ENCODE assay signal across 8 mouse cellular contexts in genomic region chr1:160717742-160718141, GRCm38 (mm10).
DNase-seq lines count a peak whose midpoint lies in the region; ATAC-seq and TF ChIP-seq lines count a peak whose summit lies in the region.

No protein-coding gene starts in this region.

- no peak overlapping the region for H3K4me2 ChIP-seq in lung, embryonic 14.5 days

- intact Hi-C loops in heart, postnatal 25 days (cut with DNase I): loop anchor here (2.0 to 5.0 kb wide), 4 partner anchors 70 to 487 kb away; no protein-coding TSS in a partner anchor

- H3K27ac ChIP-seq in lung, embryonic 14.5 days (ENCODE audit: low read depth): no peak overlapping the region

- no peaks in the 10 kb centered on the region for H3K36me3 ChIP-seq in lung, embryonic 14.5 days (ENCODE audit: insufficient read depth)

- TF ChIP-seq CTCF in lung, embryonic 14.5 days (IDR thresholded peaks at IDR 0.05; ENCODE audit: low read depth): peak; percentile 60

- no peaks in the 10 kb centered on the region for H3K9me3 ChIP-seq in lung, embryonic 14.5 days (ENCODE audit: low read depth, low read length)

- H3K27me3 ChIP-seq in lung, embryonic 14.5 days (ENCODE audit: insufficient read depth, low read length): no peaks in the 10 kb centered on the region

- no peak overlapping the region for H3K4me3 ChIP-seq in lung, embryonic 14.5 days (ENCODE audit: low read depth, low read length)

- no peak overlapping the region for H3K9ac ChIP-seq in lung, embryonic 14.5 days

- 13% methylated on average over 3 of the region's 3 CpGs for WGBS in lung, embryonic 14.5 days

- peak; percentile 47; the same call in 1 of the 2 replicates for ATAC-seq in frontal cortex, adult (ENCODE audit: low TSS enrichment)
- no peak for ATAC-seq in lung, embryonic 14.5 days (ENCODE audit: insufficient read depth)

- H3K4me1 ChIP-seq in lung, embryonic 14.5 days (ENCODE audit: insufficient read depth): no peaks in the 10 kb centered on the region

- DNase-seq in frontal cortex, postnatal 14 days (ENCODE audit: low spot score in 2 of 2): no peak
- peak; percentile 84 for DNase-seq in lung, embryonic 14.5 days
- DNase-seq in lung, adult 18-20 months: no peak
- peak; percentile 57 for DNase-seq in c-Kit-positive CD71-positive TER-119-positive erythroid progenitor cells, embryonic 14.5 days (ENCODE audit: low spot score)
- DNase-seq in retina, postnatal 7 days (ENCODE audit: low read depth, low spot score): peak; percentile 35
- DNase-seq in frontal cortex, postnatal 10 days (ENCODE audit: low spot score in 2 of 2): no peak
- no peak for DNase-seq in heart, postnatal 25 days (ENCODE audit: low spot score)

Comparison
In these comparisons a context has a peak if more than half of its experiments do, and no peak if none do; other contexts are left out.
1. DNase-seq: peak in lung, embryonic 14.5 days (single experiment), c-Kit-positive CD71-positive TER-119-positive erythroid progenitor cells, embryonic 14.5 days (single experiment) and retina, postnatal 7 days (single experiment); none in frontal cortex, postnatal 14 days (0 of 2), lung, adult 18-20 months (0 of 2), frontal cortex, postnatal 10 days (0 of 2) and heart, postnatal 25 days (single experiment).